ENCODE assay signal across 9 mouse cellular contexts in the genomic region with DNA sequence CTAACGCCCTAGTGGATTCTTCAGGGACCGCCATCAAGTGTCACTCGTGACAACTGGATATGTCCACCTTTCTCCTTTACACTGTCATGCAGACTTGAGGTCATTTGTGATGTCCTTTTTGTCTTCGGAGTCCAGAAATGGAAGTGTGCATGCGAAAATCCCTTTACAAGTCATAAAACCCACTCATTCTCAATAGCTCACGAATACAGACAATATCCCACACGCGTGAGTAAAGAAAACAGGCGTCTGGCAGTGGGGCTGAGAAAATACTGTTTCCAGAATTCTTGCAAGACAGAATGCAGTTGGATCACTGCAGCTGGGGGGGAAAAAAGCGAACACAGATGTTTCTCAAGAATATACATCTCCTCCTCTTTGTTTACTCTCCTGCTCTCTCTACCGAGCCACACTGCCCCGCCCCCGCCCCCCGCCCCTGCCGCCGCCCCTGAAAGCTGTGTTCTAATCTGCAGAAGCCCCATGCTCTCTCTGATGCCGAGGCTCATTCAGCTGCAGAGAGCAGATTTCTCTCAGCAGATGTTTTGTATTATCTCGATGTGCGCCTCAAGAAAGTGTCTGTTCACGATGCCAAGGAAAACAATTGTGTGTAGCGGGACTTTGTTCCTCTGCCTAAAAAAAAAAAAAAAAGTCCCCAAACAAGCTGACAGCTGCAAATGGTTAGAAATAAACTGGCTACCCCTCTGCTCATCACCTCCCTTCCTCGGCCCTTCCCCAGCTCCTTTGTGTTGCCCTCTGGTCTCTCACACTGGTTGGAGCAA.
DNase-seq lines count a peak whose midpoint lies in the region; ATAC-seq lines count a peak whose summit lies in the region.
"Had no signal": no experiment of that assay in that cellular context is flagged by ENCODE, and none has a peak within 500 bp of the region (broad histone marks: within the 10 kb centered on the region; RNA-seq: fewer than 3 reads in every experiment).

No protein-coding gene starts in this region.

- DNase-seq in lung, adult 18-20 months, result no peak
- DNase-seq in forelimb bud, embryonic 11.5 days (ENCODE audit: low read depth, low spot score), result peak; percentile 50
- DNase-seq in kidney, postnatal 4 days, result peak; percentile 39 to 51
- no peak for DNase-seq in cerebellum, adult 8-10 months
- no peak for DNase-seq in MN1 (ENCODE audit: low spot score)
- no peak for DNase-seq in urinary bladder, postnatal 4 days (ENCODE audit: low spot score in 2 of 2)

- ATAC-seq in lung, embryonic 16.5 days (ENCODE audit: low read depth), result peak; percentile 89
- ATAC-seq in stomach, embryonic 14.5 days (ENCODE audit: insufficient number of reproducible peaks, insufficient read depth, low FRiP score, low read depth), result peak; percentile 74; the same call in 1 of the 2 replicates

- H3K4me1 ChIP-seq in lung, embryonic 16.5 days (replicated peaks; ENCODE audit: control insufficient read depth, insufficient read depth, low read length), result peaks cover 20% of the 10 kb centered on the region
- H3K4me1 ChIP-seq in stomach, embryonic 14.5 days (ENCODE audit: control insufficient read depth, insufficient read depth, low read length), result peaks cover 24% of the 10 kb centered on the region; the same call in 1 of the 2 replicates

- WGBS in lung, embryonic 16.5 days, result 33% methylated on average over 22 of the region's 22 CpGs
- 30% methylated on average over 21 of the region's 22 CpGs for WGBS in stomach, embryonic 14.5 days

- H3K9ac ChIP-seq in lung, embryonic 16.5 days (ENCODE audit: low read length), result no peak overlapping the region
- H3K9ac ChIP-seq in stomach, embryonic 14.5 days (replicated peaks; ENCODE audit: low read depth, low read length), result 0 out of 2 replicates have a peak overlapping the region, but pooled peaks have one; percentile 14

- H3K9me3 ChIP-seq in lung, embryonic 16.5 days (ENCODE audit: control insufficient read depth, low read length), result no peaks in the 10 kb centered on the region
- H3K9me3 ChIP-seq in stomach, embryonic 14.5 days (ENCODE audit: control insufficient read depth, low read depth, low read length), result no peaks in the 10 kb centered on the region

- H3K36me3 ChIP-seq in lung, embryonic 16.5 days (ENCODE audit: control insufficient read depth, insufficient read depth, low read length), result no peaks in the 10 kb centered on the region
- H3K36me3 ChIP-seq in stomach, embryonic 14.5 days (ENCODE audit: control insufficient read depth, insufficient read depth, low read length), result no peaks in the 10 kb centered on the region

- peak overlapping the region; percentile 31; the same call in 1 of the 2 replicates for H3K4me2 ChIP-seq in lung, embryonic 16.5 days (ENCODE audit: low read depth, low read length)
- H3K4me2 ChIP-seq in stomach, embryonic 14.5 days (replicated peaks; ENCODE audit: low read depth, low read length), result peak overlapping the region; percentile 35

- no peak overlapping the region for H3K4me3 ChIP-seq in lung, embryonic 16.5 days (ENCODE audit: low read length)
- H3K4me3 ChIP-seq in stomach, embryonic 14.5 days (ENCODE audit: low read depth, low read length), result no peak overlapping the region
- H3K4me3 ChIP-seq: heart, adult 2 months had no signal

- no peaks in the 10 kb centered on the region; the same call in 1 of the 2 replicates for H3K27me3 ChIP-seq in lung, embryonic 16.5 days (ENCODE audit: control insufficient read depth, insufficient read depth, low read depth, low read length)
- H3K27me3 ChIP-seq in stomach, embryonic 14.5 days (ENCODE audit: control insufficient read depth, insufficient read depth, low read length), result no peaks in the 10 kb centered on the region

- H3K27ac ChIP-seq in lung, embryonic 16.5 days (ENCODE audit: low read length), result peak overlapping the region; percentile 54
- peak overlapping the region; percentile 84 for H3K27ac ChIP-seq in stomach, embryonic 14.5 days (ENCODE audit: low read length)
- H3K27ac ChIP-seq: heart, adult 2 months had no signal

Comparison
In these comparisons a context has a peak if more than half of its experiments do, and no peak if none do; other contexts are left out.
1. DNase-seq: peak in forelimb bud, embryonic 11.5 days (single experiment) and kidney, postnatal 4 days (2 of 2); none in lung, adult 18-20 months (0 of 2), cerebellum, adult 8-10 months (single experiment), MN1 (single experiment) and urinary bladder, postnatal 4 days (0 of 2).